In genomic region chr8:109451000-109451399, GRCm38 (mm10) we compare ENCODE assay signal across 25 mouse cellular contexts. TPM values are rescaled to one million over a fixed set of nuclear protein-coding genes. Genes with fewer than 3 reads are reported as not detected.
A peak's percentile ranks its signal among the peaks of the same experiment; 100 is the strongest.
DNase-seq lines count a peak whose midpoint lies in the region; ATAC-seq and TF ChIP-seq lines count a peak whose summit lies in the region.
"Had no signal": no experiment of that assay in that cellular context is flagged by ENCODE, and none has a peak within 500 bp of the region (broad histone marks: within the 10 kb centered on the region; RNA-seq: fewer than 3 reads in every experiment).

No protein-coding gene starts in this region.

- TF ChIP-seq CTCF in brain, embryonic 14.5 days (IDR thresholded peaks at IDR 0.05; ENCODE audit: borderline replicate concordance, extremely low read depth, insufficient read depth, insufficient read length) = no peak

- peak; percentile 66 for ATAC-seq in forebrain, embryonic 13.5 days
- ATAC-seq in forebrain, embryonic 11.5 days (replicated peaks; ENCODE audit: low FRiP score) = no peak
- ATAC-seq in inflammation-experienced regulatory T-cells, adult 6 months = no peak
- ATAC-seq: activated CD4-positive, CD25-positive, alpha-beta regulatory T cell, adult 4 months; hindbrain, embryonic 16.5 days; intestine, embryonic 16.5 days had no signal

- WGBS in forebrain, embryonic 13.5 days = 28% methylated on average over 7 of the region's 7 CpGs
- 45% methylated on average over 7 of the region's 7 CpGs for WGBS in forebrain, embryonic 11.5 days

- no peaks in the 10 kb centered on the region for H3K9me3 ChIP-seq in forebrain, embryonic 13.5 days (replicated peaks)
- no peaks in the 10 kb centered on the region; the same call in 1 of the 2 replicates for H3K9me3 ChIP-seq in forebrain, embryonic 11.5 days (ENCODE audit: control insufficient read depth, low read length)
- H3K9me3 ChIP-seq: embryonic facial prominence, embryonic 15.5 days; heart, embryonic 12.5 days; heart, embryonic 15.5 days; hindbrain, embryonic 13.5 days had no signal

- H3K27ac ChIP-seq in forebrain, embryonic 13.5 days = peak overlapping the region; percentile 14; the same call in 1 of the 2 replicates
- H3K27ac ChIP-seq in forebrain, embryonic 11.5 days (ENCODE audit: low read depth, low read length) = no peak overlapping the region
- H3K27ac ChIP-seq: embryonic facial prominence, embryonic 12.5 days; embryonic facial prominence, embryonic 15.5 days; heart, embryonic 15.5 days; hindbrain, embryonic 10.5 days; hindbrain, embryonic 13.5 days had no signal

- H3K36me3 ChIP-seq in forebrain, embryonic 13.5 days (ENCODE audit: poor library complexity, severe bottlenecking) = no peaks in the 10 kb centered on the region
- no peaks in the 10 kb centered on the region for H3K36me3 ChIP-seq in forebrain, embryonic 11.5 days (ENCODE audit: control insufficient read depth, insufficient read depth, low read length)
- H3K36me3 ChIP-seq: embryonic facial prominence, embryonic 12.5 days; embryonic facial prominence, embryonic 15.5 days; heart, embryonic 12.5 days; heart, embryonic 15.5 days; hindbrain, embryonic 10.5 days; hindbrain, embryonic 13.5 days had no signal

- no peak overlapping the region for H3K4me3 ChIP-seq in forebrain, embryonic 13.5 days
- H3K4me3 ChIP-seq in forebrain, embryonic 11.5 days (ENCODE audit: low read depth, low read length) = no peak overlapping the region
- H3K4me3 ChIP-seq: embryonic facial prominence, embryonic 12.5 days; embryonic facial prominence, embryonic 15.5 days; heart, embryonic 12.5 days; heart, embryonic 15.5 days; hindbrain, embryonic 10.5 days; hindbrain, embryonic 13.5 days had no signal

- no peak for TF ChIP-seq POLR2A in brain, embryonic 14.5 days (IDR thresholded peaks at IDR 0.05; ENCODE audit: borderline replicate concordance, extremely low read depth, insufficient read depth, insufficient read length, poor library complexity, severe bottlenecking)

- DNase-seq in forebrain, embryonic 11.5 days (ENCODE audit: low spot score) = no peak
- DNase-seq in heart, adult 11 months = peak; percentile 25
- DNase-seq in heart, adult 9 months (ENCODE audit: low spot score in 2 of 2) = no peak
- DNase-seq in brain, embryonic 14.5 days (ENCODE audit: low read depth) = peak; percentile 85
- DNase-seq: adrenal gland, adult 8-10 months; adrenal gland, postnatal 25 days; cerebellum, adult 18-20 months; cerebellum, adult 9-10 months; cerebellum, postnatal 14 days; gastrocnemius, postnatal 10 days; gastrocnemius, postnatal 36 days; heart, postnatal 10 days; heart, postnatal 36 days; kidney, adult 18-20 months had no signal

- no peak overlapping the region for H3K9ac ChIP-seq in forebrain, embryonic 13.5 days
- H3K9ac ChIP-seq in forebrain, embryonic 11.5 days (ENCODE audit: low read length) = no peak overlapping the region
- H3K9ac ChIP-seq: embryonic facial prominence, embryonic 12.5 days; embryonic facial prominence, embryonic 15.5 days; heart, embryonic 12.5 days; heart, embryonic 15.5 days; hindbrain, embryonic 13.5 days had no signal

- no peaks in the 10 kb centered on the region for H3K27me3 ChIP-seq in forebrain, embryonic 13.5 days
- no peaks in the 10 kb centered on the region for H3K27me3 ChIP-seq in forebrain, embryonic 11.5 days (ENCODE audit: control insufficient read depth, insufficient read depth, low read length)
- H3K27me3 ChIP-seq: embryonic facial prominence, embryonic 12.5 days; embryonic facial prominence, embryonic 15.5 days; heart, embryonic 12.5 days; heart, embryonic 15.5 days; hindbrain, embryonic 13.5 days had no signal

- peaks cover 11% of the 10 kb centered on the region for H3K4me1 ChIP-seq in forebrain, embryonic 13.5 days
- H3K4me1 ChIP-seq in forebrain, embryonic 11.5 days (replicated peaks; ENCODE audit: control insufficient read depth, insufficient read depth, low read length) = peaks cover 2% of the 10 kb centered on the region; the same call in 1 of the 2 replicates
- H3K4me1 ChIP-seq: embryonic facial prominence, embryonic 12.5 days; embryonic facial prominence, embryonic 15.5 days; heart, embryonic 12.5 days; heart, embryonic 15.5 days; hindbrain, embryonic 10.5 days had no signal

- H3K4me2 ChIP-seq in forebrain, embryonic 13.5 days = no peak overlapping the region
- H3K4me2 ChIP-seq in forebrain, embryonic 11.5 days (ENCODE audit: low read depth, low read length, severe bottlenecking) = no peak overlapping the region
- H3K4me2 ChIP-seq: embryonic facial prominence, embryonic 12.5 days; embryonic facial prominence, embryonic 15.5 days; heart, embryonic 12.5 days; heart, embryonic 15.5 days; hindbrain, embryonic 13.5 days had no signal

RNA-seq across cellular contexts. Expression of gene Pmfbp1, which starts 42.8 kb away (rescaled TPM):
- polyA plus RNA-seq in forebrain, embryonic 13.5 days (2015; fragmentation: Nextera tagmentation; extraction: Ambion mirVana) = 0.32 and 0.44 TPM in 2 replicates
- polyA plus RNA-seq in forebrain, embryonic 11.5 days (2014; fragmentation: Nextera tagmentation; extraction: Ambion mirVana) = 0.19 and 0.25 TPM in 2 replicates
- polyA plus RNA-seq in brain, embryonic 14.5 days (2012; rRNA removed) = 0.88 and 3.6 TPM in 2 replicates
- polyA plus RNA-seq in inflammation-experienced regulatory T-cells, adult 6 months (2017; shearing (Covaris generic)) = not detected
- polyA plus RNA-seq: activated CD4-positive, CD25-positive, alpha-beta regulatory T cell, adult 4 months; embryonic facial prominence, embryonic 12.5 days; embryonic facial prominence, embryonic 15.5 days; heart, embryonic 12.5 days; intestine, embryonic 16.5 days had no signal

Comparison
In these comparisons a context has a peak if more than half of its experiments do, and no peak if none do; other contexts are left out.
1. DNase-seq: peak in heart, adult 11 months (single experiment) and brain, embryonic 14.5 days (single experiment); none in forebrain, embryonic 11.5 days (single experiment) and heart, adult 9 months (0 of 2).